Mouse (Mus musculus): ENCODE data around the gene Otx2. TPM values are rescaled to one million over a fixed set of nuclear protein-coding genes. Genes with fewer than 3 reads are reported as not detected.
"Not testable (repeated sequence)": the region's sequence is repeated elsewhere in the genome, so short reads cannot be mapped to it uniquely, and the experiment has no call there.

Otx2 gene
- polyA plus RNA-seq, 1 experiment from 2014 or later, result not detected

GRCm38 (mm10) chr14:48626271-48626670, 47.3 kb downstream of the Otx2 start:
- H3K27me3 ChIP-seq (ENCODE audit: insufficient read depth, low read length), result no peaks in the 10 kb centered on the region
- no peak overlapping the region for H3K27ac ChIP-seq (ENCODE audit: low read depth)
- no peaks in the 10 kb centered on the region for H3K4me1 ChIP-seq (ENCODE audit: insufficient read depth)
- TF ChIP-seq EP300 (IDR thresholded peaks at IDR 0.05; ENCODE audit: low read depth) (no peak), CTCF (IDR thresholded peaks at IDR 0.05; ENCODE audit: low read depth) (no peak)
- no peak overlapping the region for H3K4me2 ChIP-seq (ENCODE audit: low read depth, low read length)
- H3K9ac ChIP-seq (replicated peaks), result no peak overlapping the region
- no peaks in the 10 kb centered on the region for H3K36me3 ChIP-seq (replicated peaks; ENCODE audit: insufficient read depth, low read length)
- no peak overlapping the region for H3K4me3 ChIP-seq (ENCODE audit: low read depth, low read length)
- DNase-seq, result no peak
- no peak for ATAC-seq
- no peaks in the 10 kb centered on the region for H3K9me3 ChIP-seq (ENCODE audit: low read length)
- WGBS (ENCODE audit: insufficient replicate concordance), result 69% methylated on average over 4 of the region's 4 CpGs

DNA sequence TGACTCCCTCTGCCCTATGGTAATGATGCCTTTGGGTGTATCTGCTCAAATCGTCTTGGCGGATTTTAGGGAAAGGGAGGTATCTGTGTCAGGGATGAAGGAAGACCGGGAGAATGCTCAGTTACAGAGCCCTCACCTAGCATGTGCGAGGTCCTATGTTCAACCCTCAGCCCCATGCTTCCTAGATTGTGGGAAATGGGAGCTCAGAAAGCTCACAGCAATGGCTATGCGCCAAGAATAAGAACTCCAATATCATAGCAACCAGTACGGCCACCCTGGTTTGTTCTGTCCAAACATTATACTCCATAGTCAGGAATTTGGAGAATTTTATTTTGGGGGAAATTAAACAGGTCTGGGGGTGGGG, 48.3 kb downstream of the Otx2 start:
- no peaks in the 10 kb centered on the region for H3K36me3 ChIP-seq (replicated peaks; ENCODE audit: insufficient read depth, low read length)
- ATAC-seq, result no peak

GRCm38 (mm10) chr14:48624596-48625330, 48.9 kb downstream of the Otx2 start:
- no peak overlapping the region for H3K27ac ChIP-seq (ENCODE audit: low read depth)
- no peaks in the 10 kb centered on the region for H3K4me1 ChIP-seq (ENCODE audit: insufficient read depth)
- H3K4me3 ChIP-seq (ENCODE audit: low read depth, low read length), result no peak overlapping the region
- no peaks in the 10 kb centered on the region for H3K9me3 ChIP-seq (ENCODE audit: low read length)
- H3K27me3 ChIP-seq (ENCODE audit: insufficient read depth, low read length), result no peaks in the 10 kb centered on the region
- WGBS (ENCODE audit: insufficient replicate concordance), result 70% methylated on average over 9 of the region's 9 CpGs
- H3K36me3 ChIP-seq (replicated peaks; ENCODE audit: insufficient read depth, low read length), result no peaks in the 10 kb centered on the region
- DNase-seq, result no peak
- TF ChIP-seq EP300 (IDR thresholded peaks at IDR 0.05; ENCODE audit: low read depth) (no peak), CTCF (IDR thresholded peaks at IDR 0.05; ENCODE audit: low read depth) (no peak)
- H3K4me2 ChIP-seq (ENCODE audit: low read depth, low read length), result no peak overlapping the region
- no peak for ATAC-seq
- no peak overlapping the region for H3K9ac ChIP-seq (replicated peaks)

More for the DNA sequence above, 48.3 kb downstream of the Otx2 start:
- no peaks in the 10 kb centered on the region for H3K4me1 ChIP-seq (ENCODE audit: insufficient read depth)
- WGBS (ENCODE audit: insufficient replicate concordance), result 72% methylated on average over 6 of the region's 6 CpGs
- TF ChIP-seq EP300 (IDR thresholded peaks at IDR 0.05; ENCODE audit: low read depth), result no peak
- no peak for TF ChIP-seq CTCF (IDR thresholded peaks at IDR 0.05; ENCODE audit: low read depth)
- no peak overlapping the region for H3K4me3 ChIP-seq (ENCODE audit: low read depth, low read length)
- DNase-seq, result no peak
- no peaks in the 10 kb centered on the region for H3K9me3 ChIP-seq (ENCODE audit: low read length)
- no peak overlapping the region for H3K27ac ChIP-seq (ENCODE audit: low read depth)
- H3K9ac ChIP-seq (replicated peaks), result no peak overlapping the region
- H3K4me2 ChIP-seq (ENCODE audit: low read depth, low read length), result no peak overlapping the region
- H3K27me3 ChIP-seq (ENCODE audit: insufficient read depth, low read length), result no peaks in the 10 kb centered on the region

DNA sequence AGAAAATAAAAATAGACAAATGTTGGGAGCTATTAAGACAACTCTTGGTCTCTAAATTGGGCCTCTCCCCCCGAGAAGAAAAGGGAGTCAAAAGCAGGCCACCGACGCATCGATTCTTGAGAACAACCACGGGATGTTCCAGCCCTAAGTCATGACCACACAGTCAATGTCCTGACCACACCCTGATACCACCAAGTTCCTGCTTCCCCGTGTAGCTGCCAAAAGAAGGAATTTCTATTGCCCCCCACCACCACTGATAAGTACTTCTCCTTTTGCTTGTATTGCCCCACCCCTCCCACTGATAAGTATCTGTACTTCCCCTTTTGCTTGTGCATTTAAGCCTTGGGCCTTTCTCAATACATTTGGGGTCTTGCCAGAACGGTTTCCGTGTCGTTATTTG, 50.9 kb downstream of the Otx2 start:
- not testable (repeated sequence) for H3K4me2 ChIP-seq (ENCODE audit: low read depth, low read length); DNase-seq; ATAC-seq; H3K9ac ChIP-seq (replicated peaks); H3K4me3 ChIP-seq (ENCODE audit: low read depth, low read length); H3K36me3 ChIP-seq (replicated peaks; ENCODE audit: insufficient read depth, low read length); H3K27me3 ChIP-seq (ENCODE audit: insufficient read depth, low read length); H3K27ac ChIP-seq (ENCODE audit: low read depth); H3K9me3 ChIP-seq (ENCODE audit: low read length); H3K4me1 ChIP-seq (ENCODE audit: insufficient read depth)
- 45% methylated on average over 9 of the region's 9 CpGs for whole genome bisulfite sequencing (ENCODE audit: insufficient replicate concordance)

DNA sequence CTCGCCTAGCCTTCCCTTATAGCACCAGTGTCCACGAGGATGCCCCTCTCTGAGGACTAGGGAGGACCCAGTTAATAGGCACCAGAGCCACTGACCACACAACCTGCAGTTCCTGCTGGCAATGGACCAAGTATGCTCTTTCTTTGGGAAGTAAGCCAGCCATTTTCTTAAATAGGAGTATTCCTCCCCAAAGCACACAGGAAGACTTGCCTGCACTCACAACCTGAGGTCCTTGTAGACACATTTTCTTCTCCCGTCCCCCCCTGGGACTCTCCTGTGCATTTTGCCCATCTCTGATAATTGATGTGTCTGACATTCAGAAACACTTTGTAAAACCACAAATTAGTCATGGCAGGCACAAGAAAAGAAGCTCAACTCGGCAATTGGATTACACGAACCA, 57.3 kb downstream of the Otx2 start:
- ATAC-seq (no peak), DNase-seq (no peak)
- Histone ChIP-seq H3K36me3 (replicated peaks; ENCODE audit: insufficient read depth, low read length) (no peaks in the 10 kb centered on the region), H3K27ac (ENCODE audit: low read depth) (no peak overlapping the region), H3K27me3 (ENCODE audit: insufficient read depth, low read length) (no peaks in the 10 kb centered on the region), H3K9ac (replicated peaks) (no peak overlapping the region), H3K4me1 (ENCODE audit: insufficient read depth) (no peaks in the 10 kb centered on the region), H3K4me3 (ENCODE audit: low read depth, low read length) (no peak overlapping the region), H3K9me3 (ENCODE audit: low read length) (no peaks in the 10 kb centered on the region), H3K4me2 (ENCODE audit: low read depth, low read length) (no peak overlapping the region)
- WGBS (ENCODE audit: insufficient replicate concordance), result 82% methylated on average over 5 of the region's 5 CpGs
- TF ChIP-seq CTCF (IDR thresholded peaks at IDR 0.05; ENCODE audit: low read depth), result no peak
- TF ChIP-seq EP300 (IDR thresholded peaks at IDR 0.05; ENCODE audit: low read depth), result no peak

DNA sequence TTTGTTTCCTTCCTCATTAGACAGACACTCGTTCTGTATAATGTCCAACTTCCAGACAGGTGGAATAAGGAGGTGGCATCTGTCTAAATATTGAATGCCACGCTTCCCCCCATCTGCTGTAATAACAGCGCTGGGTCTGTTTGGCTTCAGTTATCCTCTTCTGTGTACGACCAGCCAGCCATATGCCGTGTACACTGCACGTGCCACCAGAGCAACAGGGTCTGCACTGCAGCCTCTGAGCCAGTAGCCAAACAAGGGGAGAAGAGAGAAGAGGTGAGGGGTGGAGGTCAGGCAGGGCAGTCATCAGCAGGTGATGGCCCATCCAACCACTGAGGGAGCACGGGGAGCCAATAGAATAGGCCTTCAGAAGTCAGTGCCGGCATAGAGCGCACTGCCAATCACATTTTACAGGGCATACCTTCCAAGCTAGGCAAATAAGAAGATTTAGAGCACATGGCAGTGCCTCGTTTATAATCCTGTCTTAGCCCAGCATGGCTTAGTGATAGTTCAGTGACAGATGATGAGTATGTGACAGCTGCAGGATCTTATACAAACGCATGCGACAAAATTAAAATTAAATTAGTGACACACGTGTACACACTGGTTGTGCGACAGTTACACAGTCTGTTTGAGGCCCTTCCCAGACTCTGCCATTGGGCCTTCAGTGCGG, 64.8 kb downstream of the Otx2 start:
- no peaks in the 10 kb centered on the region for H3K36me3 ChIP-seq (replicated peaks; ENCODE audit: insufficient read depth, low read length)
- no peak overlapping the region for H3K4me2 ChIP-seq (ENCODE audit: low read depth, low read length)
- H3K27me3 ChIP-seq (ENCODE audit: insufficient read depth, low read length), result no peaks in the 10 kb centered on the region
- no peak overlapping the region for H3K27ac ChIP-seq (ENCODE audit: low read depth)
- TF ChIP-seq EP300 (IDR thresholded peaks at IDR 0.05; ENCODE audit: low read depth) (no peak), CTCF (IDR thresholded peaks at IDR 0.05; ENCODE audit: low read depth) (no peak)
- no peak for ATAC-seq
- no peak overlapping the region for H3K9ac ChIP-seq (replicated peaks)
- no peak overlapping the region for H3K4me3 ChIP-seq (ENCODE audit: low read depth, low read length)
- 76% methylated on average over 14 of the region's 15 CpGs for WGBS (ENCODE audit: insufficient replicate concordance)
- no peak for DNase-seq
- H3K9me3 ChIP-seq (ENCODE audit: low read length), result no peaks in the 10 kb centered on the region
- H3K4me1 ChIP-seq (ENCODE audit: insufficient read depth), result no peaks in the 10 kb centered on the region

Other genes starting within 250 kb of the Otx2 start
- gene Tmem260, start 227.7 kb downstream of the Otx2 start, polyA plus RNA-seq (2015; fragmentation: Nextera tagmentation; extraction: Ambion mirVana), result 3.9 and 5.4 TPM in 2 replicates

Data from liver, postnatal 0 days (tissue).